Mouse (Mus musculus) heart, adult 2 months (tissue): Measurements from ENCODE around the gene Dus4l. TPM values are rescaled to one million over a fixed set of nuclear protein-coding genes. Genes with fewer than 3 reads are reported as not detected.

ENCODE experiments used
- DNase-seq, 2 experiments: peaks; one replicate each; pipeline ENCODE4 v3.0.0; 2021
- H3K27ac ChIP-seq: fragments of 200-600 bp; 2 replicates; pipeline ENCODE4 v1.8.1; 2022
- H3K27me3 ChIP-seq: fragments of 200-500 bp; 2 replicates; pipeline ENCODE4 v1.6.1; 2012; ENCODE audit warnings: mild to moderate bottlenecking, low read length, inconsistent platforms, mixed read lengths; ENCODE audit not compliant: control insufficient read depth, insufficient read depth
- H3K36me3 ChIP-seq: fragments of 200-500 bp; 2 replicates; pipeline ENCODE4 v1.6.1; 2012; ENCODE audit warnings: low read length, inconsistent platforms; ENCODE audit not compliant: control insufficient read depth, insufficient read depth
- H3K4me1 ChIP-seq: fragments of 200-500 bp; 2 replicates; pipeline ENCODE4 v1.6.1; 2011; ENCODE audit warnings: low read length; ENCODE audit not compliant: control insufficient read depth, insufficient read depth
- H3K4me3 ChIP-seq: fragments of 200-600 bp; 2 replicates; pipeline ENCODE4 v1.8.1; 2022
- H3K79me2 ChIP-seq: fragments of 200-500 bp; replicated peaks from 2 replicates; pipeline ENCODE4 v1.6.1; 2012; ENCODE audit warnings: mild to moderate bottlenecking, inconsistent platforms, low read length, moderate library complexity, mixed read lengths; ENCODE audit not compliant: control insufficient read depth, insufficient read depth
- H3K9ac ChIP-seq: fragments of 200-500 bp; 2 replicates; pipeline ENCODE4 v1.6.1; 2012; ENCODE audit warnings: low read depth, mild to moderate bottlenecking, control low read depth, inconsistent platforms, low read length, mixed read lengths
- CTCF ChIP-seq: fragments of 200-600 bp; IDR thresholded peaks from 2 replicates; pipeline ENCODE4 v1.8.1; 2022; ENCODE audit warnings: antibody characterized with exemption, mild to moderate bottlenecking, moderate library complexity
- EP300 ChIP-seq: fragments of 200-500 bp; IDR thresholded peaks from 2 replicates; pipeline ENCODE4 v1.6.1; 2011; ENCODE audit warnings: low read depth, low read length, control low read depth; ENCODE audit not compliant: insufficient read depth
- POLR2A ChIP-seq: fragments of 200-500 bp; IDR thresholded peaks from 2 replicates; pipeline ENCODE4 v1.6.1; 2011; ENCODE audit warnings: mild to moderate bottlenecking, low read depth, low read length, control low read depth; ENCODE audit not compliant: insufficient read depth
- WGBS: fragments of 180-500 bp; shearing (Covaris S2); methylation state at CpG from one replicate; pipeline ENCODE4 v1.1.7; 2018; 5-methylcytosine and 5-hydroxymethylcytosine counted together
- intact Hi-C: fragments of 180-260 bp; cut with DNase I; formaldehyde crosslinking; loops from one replicate; pipeline ENCODE4 v1.15.1; 2025
- long read RNA-seq: library from polyadenylated mRNA; stranded (forward); transcript quantifications from one replicate; pipeline ENCODE4 v2.0.0, GENCODE M21; 2021
- polyA plus RNA-seq: library from polyadenylated mRNA; depleted of rRNA; stranded (reverse); fragments of >200 nt; gene quantifications from 2 replicates; pipeline ENCODE4 v1.2.3, GENCODE M21; 2012; rRNA removed
- total RNA-seq, 2 experiments: library from RNA; stranded (reverse); gene quantifications; 2 replicates each; pipeline ENCODE4 v1.2.3; 2021

The Dus4l gene
- total RNA-seq (1 to 10 TPM; 7.9 to 8.8 TPM), polyA plus RNA-seq (3.3 and 5.9 TPM in 2 replicates)
- long read RNA-seq, partial matches to known transcripts, result 0 of 2 reads
- long read RNA-seq, other reads (novel, unspliced or antisense), result 0 of 2 reads

- Histone ChIP-seq H3K9ac (peak within 1 kb of the TSS; percentile 72), H3K4me3 (peak within 1 kb of the TSS; percentile 89), H3K27ac (peak within 1 kb of the TSS; percentile 97), H3K36me3 (no peaks in the 10 kb centered on the region), H3K27me3 (no peaks in the 10 kb centered on the region), H3K79me2 (no peaks in the 10 kb centered on the region), H3K4me1 (peaks cover 2% of the 10 kb centered on the region)
- WGBS, result under 1% methylated on average over 47 of the region's 47 CpGs
- DNase-seq, result peak; percentile 96 to 100
- intact Hi-C loops, result loop anchor here (1.0 to 10.0 kb wide), 5 partner anchors 20 to 280 kb away; partner anchors contain the start of genes Bcap29 and Cbll1
- TF ChIP-seq POLR2A (peak; percentile 81), EP300 (no peak), CTCF (no peak)
Observed at GRCm38 (mm10) chr12:31654197-31654964, at the start of gene Dus4l, which contains the start of gene Cog5. Dus4l (minus strand) TSS chr12:31654826. Cog5 (plus strand) TSS chr12:31654869.

DNA sequence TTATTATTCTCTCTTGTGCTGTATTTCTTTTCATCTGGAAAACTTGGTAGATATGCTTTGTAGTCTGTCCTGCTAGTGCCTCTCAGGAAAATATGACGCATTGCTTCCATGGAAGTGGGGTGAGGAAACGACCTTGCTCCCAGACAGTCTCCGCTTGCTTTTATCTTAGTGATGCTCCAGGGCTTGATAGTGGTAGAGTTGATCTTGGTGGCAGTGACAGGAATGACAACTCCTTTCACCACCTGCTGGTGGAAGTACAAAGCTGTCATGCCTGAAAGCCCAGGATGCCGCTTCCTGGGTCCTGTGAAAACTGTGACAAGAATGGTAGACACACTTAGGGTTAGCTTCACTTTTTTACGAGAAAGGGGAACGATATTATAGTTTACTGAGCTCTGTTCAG is 49.3 kb upstream of the Dus4l start:
- Histone ChIP-seq H3K27ac (peak overlapping the region; percentile 67), H3K4me1 (peaks cover 2% of the 10 kb centered on the region; the same call in 1 of the 2 replicates), H3K9ac (no peak overlapping the region), H3K79me2 (no peaks in the 10 kb centered on the region), H3K4me3 (no peak overlapping the region), H3K27me3 (no peaks in the 10 kb centered on the region), H3K36me3 (peaks cover 5% of the 10 kb centered on the region)
- WGBS, result 36% methylated on average over 6 of the region's 6 CpGs
- intact Hi-C loops, result no loop called here
- TF ChIP-seq POLR2A (0 out of 2 replicates have a peak, but pooled peaks have one; percentile 36), CTCF (0 out of 2 replicates have a peak, but pooled peaks have one; percentile 19), EP300 (peak; percentile 89)
- DNase-seq, result peak; percentile 53 to 69

- Histone ChIP-seq H3K4me3 (no peak overlapping the region), H3K79me2 (no peaks in the 10 kb centered on the region), H3K36me3 (peaks cover 2% of the 10 kb centered on the region), H3K4me1 (peaks cover 2% of the 10 kb centered on the region; the same call in 1 of the 2 replicates), H3K9ac (no peak overlapping the region), H3K27ac (peak overlapping the region; percentile 32), H3K27me3 (no peaks in the 10 kb centered on the region)
- 59% methylated on average over 5 of the region's 5 CpGs for WGBS
- no peak for DNase-seq
- TF ChIP-seq EP300 (no peak), CTCF (no peak), POLR2A (no peak)
- intact Hi-C loops, result no loop called here
Observed at GRCm38 (mm10) chr12:31701411-31701810, 46.8 kb upstream of the Dus4l start.

GRCm38 (mm10) chr12:31700623-31701347 is 46.2 kb upstream of the Dus4l start:
- no peaks in the 10 kb centered on the region for H3K27me3 ChIP-seq
- 79% methylated on average over 5 of the region's 5 CpGs for whole genome bisulfite sequencing
- no peak for TF ChIP-seq EP300
- no peak for TF ChIP-seq POLR2A
- TF ChIP-seq CTCF, result no peak
- intact Hi-C loops, result no loop called here
- no peak for DNase-seq
- peak overlapping the region; percentile 32 for H3K27ac ChIP-seq
- peaks cover 2% of the 10 kb centered on the region for H3K36me3 ChIP-seq
- no peaks in the 10 kb centered on the region for H3K79me2 ChIP-seq
- no peak overlapping the region for H3K9ac ChIP-seq
- H3K4me3 ChIP-seq, result no peak overlapping the region
- H3K4me1 ChIP-seq, result peaks cover 2% of the 10 kb centered on the region; the same call in 1 of the 2 replicates

GRCm38 (mm10) chr12:31693278-31693677 is 38.7 kb upstream of the Dus4l start:
- no peak overlapping the region for H3K27ac ChIP-seq
- WGBS, result 86% methylated on average over 1 of the region's 1 CpGs
- no peak for DNase-seq

More at GRCm38 (mm10) chr12:31693278-31693677, 38.7 kb upstream of the Dus4l start:
- Histone ChIP-seq H3K4me1 (no peaks in the 10 kb centered on the region), H3K27me3 (no peaks in the 10 kb centered on the region), H3K79me2 (no peaks in the 10 kb centered on the region), H3K9ac (no peak overlapping the region), H3K4me3 (no peak overlapping the region), H3K36me3 (no peaks in the 10 kb centered on the region; the same call in 1 of the 2 replicates)
- TF ChIP-seq CTCF (no peak), EP300 (no peak), POLR2A (no peak)
- intact Hi-C loops, result no loop called here
